Mouse (Mus musculus) heart, postnatal 0 days (tissue): Measurements from ENCODE around the gene Elovl3.
"Not testable (repeated sequence)": the region's sequence is repeated elsewhere in the genome, so short reads cannot be mapped to it uniquely, and the experiment has no call there.

ENCODE experiments used
- CTCF ChIP-seq: IDR thresholded peaks from 2 replicates; pipeline ENCODE4 v1.5.1; 2016; ENCODE audit warnings: antibody characterized with exemption, control low read depth, low read depth
- EP300 ChIP-seq: IDR thresholded peaks from 2 replicates; pipeline ENCODE4 v1.6.1; 2016; ENCODE audit warnings: antibody characterized with exemption, low read depth

GRCm38 (mm10) chr19:46167169-46167568 is 35.5 kb downstream of the Elovl3 start:
- TF ChIP-seq CTCF, EP300: not testable (repeated sequence)
